19 mouse cellular contexts compared by ENCODE assay signal in genomic region chr11:98463911-98464310, GRCm38 (mm10). TPM values are rescaled to one million over a fixed set of nuclear protein-coding genes. Genes with fewer than 3 reads are reported as not detected.
DNase-seq lines count a peak whose midpoint lies in the region; ATAC-seq and TF ChIP-seq lines count a peak whose summit lies in the region.
"Had no signal": no experiment of that assay in that cellular context is flagged by ENCODE, and none has a peak within 500 bp of the region (broad histone marks: within the 10 kb centered on the region; RNA-seq: fewer than 3 reads in every experiment).

No protein-coding gene starts in this region.

- H3K9ac ChIP-seq in CH12.LX (ENCODE audit: insufficient read depth, low read depth): no peak overlapping the region
- no peak overlapping the region for H3K9ac ChIP-seq in stomach, postnatal 0 days (ENCODE audit: low read length)
- H3K9ac ChIP-seq: forebrain, embryonic 15.5 days; limb, embryonic 13.5 days; liver, embryonic 13.5 days; lung, embryonic 15.5 days had no signal

- H3K27me3 ChIP-seq in CH12.LX (replicated peaks): no peaks in the 10 kb centered on the region
- H3K27me3 ChIP-seq in stomach, postnatal 0 days (ENCODE audit: control insufficient read depth, insufficient read depth, low read length): no peaks in the 10 kb centered on the region

- peaks cover 39% of the 10 kb centered on the region for H3K79me2 ChIP-seq in CH12.LX (replicated peaks; ENCODE audit: control insufficient read depth, extremely low read depth, insufficient read depth, poor library complexity, severe bottlenecking)

- no peak for ATAC-seq in stomach, postnatal 0 days (ENCODE audit: low FRiP score, low TSS enrichment)
- ATAC-seq: forebrain, embryonic 15.5 days had no signal

- dilution Hi-C loops in CH12.LX (cut with MboI; ENCODE audit: extremely low pct_ligation_motif_present, extremely low pct_unique_long_range_greater_than_20kb, low sequenced_read_pairs): no loop called here

- no peak overlapping the region for H3K4me2 ChIP-seq in CH12.LX (ENCODE audit: insufficient read depth, low read depth, poor library complexity, severe bottlenecking)
- no peak overlapping the region for H3K4me2 ChIP-seq in stomach, postnatal 0 days (replicated peaks; ENCODE audit: low read depth)
- H3K4me2 ChIP-seq: forebrain, embryonic 15.5 days; limb, embryonic 13.5 days; liver, embryonic 13.5 days; lung, embryonic 15.5 days; midbrain, embryonic 11.5 days had no signal

- 93% methylated on average over 9 of the region's 9 CpGs for WGBS in stomach, postnatal 0 days

- TF ChIP-seq RAD21 in CH12.LX (IDR thresholded peaks at IDR 0.05; ENCODE audit: low read depth, low read length): no peak

- peak overlapping the region; percentile 83 for H3K27ac ChIP-seq in CH12.LX (ENCODE audit: insufficient read depth, low read depth)
- no peak overlapping the region for H3K27ac ChIP-seq in stomach, postnatal 0 days (replicated peaks)
- H3K27ac ChIP-seq: forebrain, embryonic 15.5 days; limb, embryonic 13.5 days; liver, embryonic 13.5 days; lung, embryonic 15.5 days; macrophage had no signal

- no peak for TF ChIP-seq CTCF in CH12.LX (conservative IDR thresholded peaks at IDR 0.05 in 1 of 2, IDR thresholded peaks at IDR 0.05 in 1 of 2; ENCODE audit: low read depth in 2 of 2, low read length in 2 of 2)
- no peak for TF ChIP-seq CTCF in stomach, postnatal 0 days (IDR thresholded peaks at IDR 0.05; ENCODE audit: low read depth)

- peaks cover 46 to 97% of the 10 kb centered on the region in 2 experiments for H3K4me1 ChIP-seq in CH12.LX (ENCODE audit: control insufficient read depth in 1 of 2, insufficient read depth in 2 of 2)
- no peaks in the 10 kb centered on the region for H3K4me1 ChIP-seq in stomach, postnatal 0 days (replicated peaks; ENCODE audit: control insufficient read depth, insufficient read depth)
- H3K4me1 ChIP-seq: forebrain, embryonic 15.5 days; liver, embryonic 13.5 days; lung, embryonic 15.5 days had no signal

- no peaks in the 10 kb centered on the region for H3K9me3 ChIP-seq in CH12.LX (replicated peaks; ENCODE audit: low read length)
- no peaks in the 10 kb centered on the region for H3K9me3 ChIP-seq in stomach, postnatal 0 days (ENCODE audit: control insufficient read depth, low read length)
- H3K9me3 ChIP-seq: forebrain, embryonic 15.5 days; limb, embryonic 13.5 days; liver, embryonic 13.5 days; lung, embryonic 15.5 days had no signal

- TF ChIP-seq EP300 in CH12.LX (IDR thresholded peaks at IDR 0.05; ENCODE audit: low read length): no peak
- TF ChIP-seq EP300 in stomach, postnatal 0 days (optimal IDR thresholded peaks at IDR 0.05): no peak

- peaks cover 56 to 58% of the 10 kb centered on the region in 2 experiments for H3K36me3 ChIP-seq in CH12.LX (replicated peaks in 1 of 2; ENCODE audit: control insufficient read depth in 1 of 2, insufficient read depth in 1 of 2, low read length in 1 of 2)
- no peaks in the 10 kb centered on the region for H3K36me3 ChIP-seq in stomach, postnatal 0 days (ENCODE audit: control insufficient read depth, insufficient read depth, low read length)
- H3K36me3 ChIP-seq: forebrain, embryonic 15.5 days; limb, embryonic 13.5 days; liver, embryonic 13.5 days; lung, embryonic 15.5 days had no signal

- TF ChIP-seq POLR2A in CH12.LX (IDR thresholded peaks at IDR 0.05; ENCODE audit: low read depth, low read length): no peak

- peak; percentile 65 for DNase-seq in CD4-positive helper T cell, adult 2 months (ENCODE audit: low read depth, low spot score)
- DNase-seq in CH12.LX (ENCODE audit: extremely low read depth): no peak
- peak; percentile 51 for DNase-seq in naive thymus-derived CD4-positive, alpha-beta T cell, adult 2 months (ENCODE audit: low read depth)
- DNase-seq in thymus, postnatal 14 days: peak; percentile 72
- no peak for DNase-seq in urinary bladder, postnatal 10 days (ENCODE audit: low spot score)
- no peak for DNase-seq in layer of hippocampus, postnatal 36 days
- no peak for DNase-seq in stomach, postnatal 0 days (ENCODE audit: low spot score)
- DNase-seq: adrenal gland, postnatal 25 days; cerebellum, adult 11-12 months; cerebellum, postnatal 14 days; embryo, embryonic 11 days; gastrocnemius, postnatal 25 days; liver, embryonic 13.5 days had no signal

- H3K4me3 ChIP-seq in CH12.LX (replicated peaks in 1 of 3; ENCODE audit: low read depth in 2 of 3, low read length in 2 of 3, poor library complexity in 1 of 3): no peak overlapping the region
- no peak overlapping the region for H3K4me3 ChIP-seq in stomach, postnatal 0 days (ENCODE audit: low read depth, low read length)
- H3K4me3 ChIP-seq: forebrain, embryonic 15.5 days; limb, embryonic 13.5 days; liver, embryonic 13.5 days; lung, embryonic 15.5 days had no signal

- in situ Hi-C loops in CH12.LX (cut with MboI; ENCODE audit: low pct_ligation_motif_present, low pct_unique_long_range_greater_than_20kb, low sequenced_read_pairs): no loop called here

TF ChIP-seq in CH12.LX, 34 proteins besides CTCF, POLR2A, EP300 and RAD21:
- no peak for TF ChIP-seq E2F4 (IDR thresholded peaks at IDR 0.05; ENCODE audit: insufficient replicate concordance, low read depth, low read length)
- no peak for TF ChIP-seq SIN3A (IDR thresholded peaks at IDR 0.05; ENCODE audit: low read length)
- TF ChIP-seq PAX5 (IDR thresholded peaks at IDR 0.05; ENCODE audit: low read length): no peak
- TF ChIP-seq NELFE (IDR thresholded peaks at IDR 0.05; ENCODE audit: low read depth, low read length): no peak
- no peak for TF ChIP-seq MYC (IDR thresholded peaks at IDR 0.05; ENCODE audit: low read depth, low read length)
- TF ChIP-seq RCOR1 (conservative IDR thresholded peaks at IDR 0.05; ENCODE audit: low read depth, low read length): no peak
- no peak for TF ChIP-seq TCF12 (IDR thresholded peaks at IDR 0.05; ENCODE audit: low read depth, low read length)
- TF ChIP-seq ELF1 (IDR thresholded peaks at IDR 0.05; ENCODE audit: low read depth, low read length): no peak
- TF ChIP-seq BHLHE40 (IDR thresholded peaks at IDR 0.05; ENCODE audit: low read depth, low read length): peak; percentile 47; the same call in 1 of the 2 replicates
- peak; percentile 68; the same call in 1 of the 2 replicates for TF ChIP-seq ZMIZ1 (IDR thresholded peaks at IDR 0.05; ENCODE audit: low read depth, low read length)

RNA-seq across cellular contexts. Expression of gene Grb7, which starts 17.7 kb away (rescaled TPM):
- 8.0 and 13.3 TPM in 2 replicates for total RNA-seq in CH12.LX (2012; rRNA removed)
- 3.0 and 4.5 TPM in 2 replicates for total RNA-seq in CH12.LX (2014; rRNA removed)
- polyA plus RNA-seq in CH12.LX (2012; ENCODE audit: insufficient read length, low read depth): 9.9 and 11.5 TPM in 2 replicates
- 1 to 10 TPM; 1.4 to 2.1 TPM for total RNA-seq in layer of hippocampus, postnatal 36 days (2021)
- 23.0 and 23.8 TPM in 2 replicates for polyA plus RNA-seq in stomach, postnatal 0 days (2015; fragmentation: Nextera tagmentation; extraction: Ambion mirVana)
- total RNA-seq: adrenal gland, postnatal 25 days; hematopoietic stem cell, adult 5-6 weeks had no signal

RNA-seq across cellular contexts. Expression of gene Mien1, which starts 25.1 kb away (rescaled TPM):
- total RNA-seq in CH12.LX (2012; rRNA removed) (129 and 136 TPM in 2 replicates), CH12.LX (2014; rRNA removed) (80.3 and 84.7 TPM in 2 replicates)
- 94.6 and 109 TPM in 2 replicates for polyA plus RNA-seq in CH12.LX (2012; ENCODE audit: insufficient read length, low read depth)
- 10 to 100 TPM; 97.9 to 99.2 TPM for total RNA-seq in layer of hippocampus, postnatal 36 days (2021)
- 133 and 142 TPM in 2 replicates for polyA plus RNA-seq in stomach, postnatal 0 days (2015; fragmentation: Nextera tagmentation; extraction: Ambion mirVana)

RNA-seq across cellular contexts. Expression of gene Erbb2, which starts 51.6 kb away (rescaled TPM):
- total RNA-seq in CH12.LX (2012; rRNA removed) (0.08 and 0.17 TPM in 2 replicates), CH12.LX (2014; rRNA removed) (not detected in 2 replicates)
- polyA plus RNA-seq in CH12.LX (2012; ENCODE audit: insufficient read length, low read depth): 0.06 TPM in 1 of 2 replicates, not detected in the other
- 1 to 10 TPM; 1.6 to 2.1 TPM for total RNA-seq in layer of hippocampus, postnatal 36 days (2021)
- 26.9 and 30.7 TPM in 2 replicates for polyA plus RNA-seq in stomach, postnatal 0 days (2015; fragmentation: Nextera tagmentation; extraction: Ambion mirVana)
- total RNA-seq: hematopoietic stem cell, adult 5-6 weeks had no signal
- polyA plus RNA-seq: macrophage had no signal

Comparison
In these comparisons a context has a peak if more than half of its experiments do, and no peak if none do; other contexts are left out.
1. DNase-seq: peak in CD4-positive helper T cell, adult 2 months (single experiment), naive thymus-derived CD4-positive, alpha-beta T cell, adult 2 months (single experiment) and thymus, postnatal 14 days (single experiment); none in CH12.LX (single experiment), urinary bladder, postnatal 10 days (single experiment), layer of hippocampus, postnatal 36 days (0 of 2) and stomach, postnatal 0 days (single experiment).